Mouse (Mus musculus) Muller cell, postnatal 12 days (primary cell): ENCODE results near the gene Nt5c1b.

Source experiments
- DNase-seq: peaks from one replicate; pipeline ENCODE4 v3.0.0-alpha.2; 2015; ENCODE audit errors: inconsistent ontology term

The Nt5c1b gene

DNA sequence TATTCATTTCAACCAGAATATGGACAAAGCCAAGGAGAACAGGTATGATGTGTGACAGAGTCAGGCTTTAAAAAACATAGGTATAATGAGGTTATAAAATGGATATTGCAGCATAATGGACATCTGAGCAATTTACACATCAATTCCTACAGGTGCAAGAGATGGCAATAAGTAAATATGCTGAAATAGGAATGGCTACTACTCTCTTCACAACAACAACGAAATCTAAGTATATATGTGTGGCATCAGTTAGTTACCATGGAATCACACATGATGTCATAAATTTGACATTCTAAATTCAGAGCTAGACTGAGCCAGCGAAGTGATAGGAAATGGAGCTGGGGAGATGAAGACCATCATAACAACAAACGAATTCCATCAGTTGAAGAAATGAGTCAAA is at the start of gene Nt5c1b:
TSS of gene Nt5c1b (plus strand) at position 301 of the 400 bp plus-strand sequence.
- DNase-seq, result no peak

- DNase-seq, result peak; percentile 47
Observed at GRCm38 (mm10) chr12:10327651-10328050, 42.1 kb upstream of the Nt5c1b start.

DNA sequence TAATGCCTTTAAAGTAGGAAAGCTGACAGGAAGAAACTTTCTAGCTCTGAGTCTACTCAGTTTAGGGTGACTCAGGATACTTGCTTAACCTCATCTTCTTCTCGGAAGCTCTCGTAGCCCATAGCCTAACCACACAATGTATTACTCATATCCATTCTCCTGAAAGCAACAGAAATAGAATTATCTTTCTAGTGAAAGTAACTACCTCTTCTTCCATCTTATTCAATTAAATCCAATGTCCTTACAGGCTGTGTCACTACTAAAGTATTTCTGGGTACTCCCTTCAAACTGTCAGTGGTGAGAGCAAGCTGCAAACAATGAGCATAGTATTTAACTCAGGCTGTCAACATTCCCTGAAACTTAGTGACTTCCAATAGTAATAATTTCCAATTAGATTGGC is 40.3 kb upstream of the Nt5c1b start:
- DNase-seq, result peak; percentile 72

GRCm38 (mm10) chr12:10340604-10341003 is 29.2 kb upstream of the Nt5c1b start:
- DNase-seq, result no peak

DNA sequence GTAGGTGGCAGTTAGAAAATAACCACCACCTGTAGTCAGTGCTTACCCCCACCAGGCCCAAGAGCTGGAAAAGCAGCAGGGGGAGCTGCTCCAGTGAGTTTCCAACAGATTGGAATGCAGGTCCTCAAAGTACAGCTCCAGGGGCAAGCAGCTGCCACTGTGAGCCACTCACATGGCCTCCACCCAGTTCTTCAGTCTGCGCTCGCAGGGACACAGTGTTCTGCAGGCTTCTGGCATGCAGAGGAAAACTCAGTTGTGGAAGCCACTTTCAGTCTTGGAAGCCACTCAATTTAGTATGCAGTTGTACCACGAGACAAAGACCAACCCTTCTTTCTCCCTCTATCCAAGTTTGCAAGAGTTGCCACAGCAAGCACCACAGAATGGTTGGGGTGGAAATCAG is 19.1 kb upstream of the Nt5c1b start:
- DNase-seq, result no peak

GRCm38 (mm10) chr12:10357756-10358155 is 12.0 kb upstream of the Nt5c1b start:
- peak; percentile 31 for DNase-seq

GRCm38 (mm10) chr12:10390671-10391441 is 21.1 kb downstream of the Nt5c1b start, which contains the start of gene Rdh14:
TSS of gene Rdh14 (plus strand) at chr12:10390772.
- DNase-seq, result peak; percentile 97

DNA sequence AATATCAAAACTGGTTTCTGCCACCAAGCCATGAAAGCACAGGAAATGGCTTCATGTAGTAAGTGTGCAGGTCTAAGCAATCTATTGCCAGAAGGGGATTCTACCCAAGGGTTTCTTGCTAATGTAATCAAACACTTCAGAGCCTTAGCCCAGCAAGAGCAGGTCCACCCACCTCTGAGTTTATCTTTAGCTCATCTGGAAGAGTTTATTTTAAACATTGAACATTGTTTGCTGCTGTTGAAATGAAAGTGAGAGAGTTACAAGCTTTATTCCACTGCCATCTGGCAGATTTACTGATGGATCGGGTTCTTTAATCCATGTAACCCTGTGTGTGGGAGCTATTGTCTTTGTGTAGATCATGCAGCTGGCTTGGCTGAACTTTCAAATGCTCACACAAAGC is 31.0 kb downstream of the Nt5c1b start:
- DNase-seq, result no peak

DNA sequence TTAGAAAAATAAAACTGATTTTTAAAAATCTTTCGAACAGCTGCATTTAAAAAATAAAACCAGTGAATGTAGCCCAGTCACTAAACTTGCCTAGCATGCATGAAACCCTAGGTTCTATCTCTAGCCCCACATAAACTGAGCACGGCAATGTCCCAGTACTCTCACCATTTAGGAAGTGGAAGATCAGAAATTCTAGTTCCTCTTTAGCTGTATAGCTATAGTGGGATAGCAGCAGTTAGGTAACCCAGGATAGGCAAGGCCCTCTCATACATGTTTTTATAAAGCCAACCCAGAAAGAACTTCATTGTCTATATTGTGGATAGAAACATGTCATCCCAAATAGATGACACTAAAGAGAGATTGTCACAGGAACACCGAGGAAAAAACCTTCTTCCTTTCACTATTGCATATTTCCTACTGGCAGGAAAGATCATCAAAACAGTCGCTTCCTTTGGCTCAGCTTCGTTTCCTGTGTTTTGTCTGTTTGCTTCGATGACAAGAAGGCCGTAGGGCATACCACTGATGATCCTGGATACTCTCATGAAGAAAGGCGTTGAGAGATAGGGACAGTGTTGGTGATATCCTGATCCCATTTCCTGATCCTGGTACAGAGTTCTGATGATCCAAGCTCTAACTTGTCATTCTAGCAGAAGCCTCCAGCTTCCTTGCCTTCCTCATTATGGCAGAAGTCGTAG is 32.8 kb downstream of the Nt5c1b start:
- no peak for DNase-seq

DNA sequence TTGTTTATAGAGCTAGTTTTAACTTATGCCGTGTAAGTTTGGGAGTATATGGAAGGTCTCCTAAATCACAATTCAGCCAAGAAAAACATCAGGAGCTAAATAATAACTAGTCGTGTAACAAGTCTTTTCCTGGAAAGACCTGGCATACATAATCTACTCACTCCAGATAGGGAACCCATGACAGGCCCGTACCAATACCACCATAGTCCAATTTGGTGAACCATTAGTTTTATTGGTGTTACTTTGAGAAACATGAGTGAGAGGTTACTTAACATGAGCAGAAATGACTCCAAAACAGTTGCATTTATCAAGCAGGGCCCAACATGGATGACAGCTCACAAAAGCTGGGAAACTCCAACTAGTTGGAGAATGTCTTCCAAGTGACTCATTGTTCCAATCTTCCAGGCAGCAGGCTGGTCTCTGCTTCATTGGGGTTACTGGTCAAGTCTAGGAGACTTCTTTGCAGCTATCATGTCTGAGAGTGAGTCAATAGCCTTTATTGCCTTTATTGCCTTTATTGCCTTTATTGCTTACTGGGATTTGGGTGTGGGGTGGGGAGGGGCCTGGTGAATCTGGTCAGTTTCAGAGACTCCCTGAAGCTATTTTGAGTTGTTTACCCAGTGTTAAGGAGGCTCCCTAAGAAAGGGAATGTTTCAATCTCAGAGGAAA is 40.9 kb downstream of the Nt5c1b start:
- no peak for DNase-seq

GRCm38 (mm10) chr12:10411453-10411852 is 41.7 kb downstream of the Nt5c1b start:
- DNase-seq, result peak; percentile 19

- no peak for DNase-seq
Observed at GRCm38 (mm10) chr12:10422347-10422746, 52.6 kb downstream of the Nt5c1b start.

- no peak for DNase-seq
Observed at GRCm38 (mm10) chr12:10425982-10426863, 56.5 kb downstream of the Nt5c1b start.

DNA sequence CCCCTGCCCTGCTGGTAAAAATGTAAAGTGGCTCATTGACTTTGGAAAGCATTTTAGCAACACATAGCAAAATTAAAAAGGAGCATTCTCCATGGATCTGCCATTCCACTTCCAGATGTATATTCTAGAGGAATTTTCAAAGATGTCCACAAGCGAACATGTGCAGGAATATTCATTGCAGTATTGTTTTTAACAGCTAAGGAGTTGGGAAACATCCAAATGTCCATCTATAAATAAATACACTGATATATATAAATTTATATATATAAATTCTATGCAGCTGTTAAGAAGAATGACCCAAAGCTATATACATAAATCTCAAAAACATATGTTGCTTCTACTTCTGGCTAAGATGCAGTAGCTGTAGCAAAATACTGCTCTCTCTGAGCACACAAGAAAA is 61.2 kb downstream of the Nt5c1b start:
- no peak for DNase-seq

GRCm38 (mm10) chr12:10438054-10439001 is 68.6 kb downstream of the Nt5c1b start:
- DNase-seq, result peak; percentile 76
